Mouse (Mus musculus) heart, postnatal 25 days (tissue): ENCODE measurements at regions not wholly inside any gene's neighbourhood (a gene's known extent, or its start where the extent isn't known, plus 50 kb on each side); places are given as distances from the start of the nearest gene placed in this dataset.

Experiments
- DNase-seq: peaks from one replicate; pipeline ENCODE4 v3.0.0; 2022; ENCODE audit warnings: low spot score
- intact Hi-C: fragments of 180-260 bp; cut with DNase I; formaldehyde crosslinking; loops from one replicate; pipeline ENCODE4 v1.15.1; 2025

- intact Hi-C loops, result no loop called here
- no peak for DNase-seq
Observed at GRCm38 (mm10) chr3:143624906-143625305, 580.1 kb downstream of the Lmo4 start.

GRCm38 (mm10) chr3:143622275-143622674 is 582.7 kb downstream of the Lmo4 start:
- DNase-seq, result no peak
- intact Hi-C loops, result no loop called here

GRCm38 (mm10) chr3:143619125-143619524 is 585.9 kb downstream of the Lmo4 start:
- DNase-seq, result no peak
- intact Hi-C loops, result no loop called here

GRCm38 (mm10) chr3:143614895-143615294 is 590.1 kb downstream of the Lmo4 start:
- intact Hi-C loops, result no loop called here
- DNase-seq, result no peak

GRCm38 (mm10) chr3:143614004-143614403 is 591.0 kb downstream of the Lmo4 start:
- no peak for DNase-seq
- intact Hi-C loops, result no loop called here

- no peak for DNase-seq
- intact Hi-C loops, result loop anchor here (10.0 kb wide), 1 partner anchor 775 kb away; no protein-coding TSS in a partner anchor
Observed at GRCm38 (mm10) chr3:143609673-143610072, 595.3 kb downstream of the Lmo4 start.

GRCm38 (mm10) chr3:143599120-143599519 is 605.9 kb downstream of the Lmo4 start:
- intact Hi-C loops, result loop anchor here (10.0 kb wide), 1 partner anchor 606 kb away; the partner anchor contains the start of gene Lmo4
- peak; percentile 6 for DNase-seq

- intact Hi-C loops, result loop anchor here (10.0 kb wide), 1 partner anchor 608 kb away; the partner anchor contains the start of gene Lmo4
- DNase-seq, result no peak
Observed at GRCm38 (mm10) chr3:143596949-143597593, 607.9 kb downstream of the Lmo4 start.

- no peak for DNase-seq
Observed at GRCm38 (mm10) chr3:143596011-143596683, 608.9 kb downstream of the Lmo4 start.

GRCm38 (mm10) chr3:143595081-143595480 is 609.9 kb downstream of the Lmo4 start:
- intact Hi-C loops, result loop anchor here (10.0 kb wide), 1 partner anchor 610 kb away; the partner anchor contains the start of gene Lmo4
- no peak for DNase-seq

More at GRCm38 (mm10) chr3:143596011-143596683, 608.9 kb downstream of the Lmo4 start:
- intact Hi-C loops, result loop anchor here (10.0 kb wide), 1 partner anchor 609 kb away; the partner anchor contains the start of gene Lmo4

GRCm38 (mm10) chr3:143594676-143595075 is 610.3 kb downstream of the Lmo4 start:
- intact Hi-C loops, result loop anchor here (10.0 kb wide), 1 partner anchor 610 kb away; the partner anchor contains the start of gene Lmo4
- no peak for DNase-seq

GRCm38 (mm10) chr3:143586653-143587052 is 618.4 kb downstream of the Lmo4 start:
- no peak for DNase-seq

GRCm38 (mm10) chr3:143584692-143585603 is 620.1 kb downstream of the Lmo4 start:
- intact Hi-C loops, result no loop called here
- peak; percentile 43 for DNase-seq

More at GRCm38 (mm10) chr3:143586653-143587052, 618.4 kb downstream of the Lmo4 start:
- intact Hi-C loops, result no loop called here

- intact Hi-C loops, result no loop called here
- DNase-seq, result no peak
Observed at GRCm38 (mm10) chr3:143576338-143577007, 628.5 kb downstream of the Lmo4 start.

- intact Hi-C loops, result no loop called here
- no peak for DNase-seq
Observed at GRCm38 (mm10) chr3:143575737-143576136, 629.3 kb downstream of the Lmo4 start.

- intact Hi-C loops, result no loop called here
- no peak for DNase-seq
Observed at GRCm38 (mm10) chr3:143574035-143574864, 630.8 kb downstream of the Lmo4 start.

- DNase-seq, result no peak
- intact Hi-C loops, result no loop called here
Observed at GRCm38 (mm10) chr3:143569930-143570329, 635.1 kb downstream of the Lmo4 start.

- intact Hi-C loops, result no loop called here
- DNase-seq, result no peak
Observed at GRCm38 (mm10) chr3:143565067-143565466, 640.0 kb downstream of the Lmo4 start.

GRCm38 (mm10) chr3:143542811-143543210 is 661.0 kb upstream of the Pkn2 start:
- intact Hi-C loops, result no loop called here
- no peak for DNase-seq
